Mouse (Mus musculus): Measurements from ENCODE around the gene Chst1.

Gene Chst1

DNA sequence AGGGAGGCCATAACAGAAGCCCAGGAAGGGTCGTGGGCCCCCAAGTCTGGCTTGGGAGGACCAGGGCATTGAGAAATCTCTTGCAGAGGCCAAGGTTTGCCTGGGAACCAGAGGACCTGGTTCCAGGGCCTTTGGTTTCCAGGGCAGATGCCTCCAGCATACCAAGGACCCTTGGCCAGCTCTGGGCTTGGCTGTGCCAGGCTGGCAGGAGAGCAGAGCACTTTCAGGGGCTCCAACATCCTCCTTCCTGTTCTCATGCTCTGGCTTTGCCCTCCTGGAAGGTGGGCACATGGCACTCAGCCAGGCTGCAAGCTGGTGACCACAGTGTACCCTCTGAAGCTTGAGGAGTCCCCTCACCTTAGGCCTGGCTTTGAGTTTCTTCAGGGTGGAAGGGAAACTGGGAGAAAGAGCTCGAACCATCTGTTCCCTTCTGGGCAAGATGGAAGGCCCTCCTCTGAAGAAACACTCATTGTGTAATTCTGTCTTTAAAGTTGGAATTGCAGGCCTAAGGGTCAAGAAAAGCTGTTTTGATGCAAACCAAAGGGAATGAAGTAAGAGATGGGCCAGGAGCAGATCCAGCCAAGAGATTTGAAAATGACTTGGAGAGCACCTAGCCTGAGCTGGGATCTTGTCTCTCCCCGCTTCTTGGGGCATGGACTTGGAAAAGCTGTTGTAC, 10.3 kb downstream of the Chst1 start:
- no peak for DNase-seq (ENCODE audit: low spot score in 2 of 2)

DNA sequence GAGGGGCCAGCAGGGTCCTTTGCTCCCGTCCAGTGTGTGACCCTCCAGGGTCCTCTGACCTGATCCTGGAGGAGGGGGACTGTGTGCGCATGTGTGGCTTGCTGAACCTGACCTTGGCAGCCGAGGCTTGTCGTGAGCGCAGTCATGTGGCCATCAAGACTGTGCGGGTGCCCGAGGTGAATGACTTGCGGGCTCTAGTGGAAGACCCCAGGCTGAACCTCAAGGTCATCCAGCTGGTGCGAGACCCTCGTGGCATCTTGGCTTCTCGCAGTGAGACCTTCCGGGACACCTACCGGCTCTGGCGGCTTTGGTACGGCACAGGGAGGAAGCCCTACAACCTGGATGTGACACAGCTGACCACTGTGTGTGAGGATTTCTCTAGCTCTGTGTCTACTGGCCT, 14.1 kb downstream of the Chst1 start:
- DNase-seq (ENCODE audit: low spot score in 2 of 2), result no peak

DNA sequence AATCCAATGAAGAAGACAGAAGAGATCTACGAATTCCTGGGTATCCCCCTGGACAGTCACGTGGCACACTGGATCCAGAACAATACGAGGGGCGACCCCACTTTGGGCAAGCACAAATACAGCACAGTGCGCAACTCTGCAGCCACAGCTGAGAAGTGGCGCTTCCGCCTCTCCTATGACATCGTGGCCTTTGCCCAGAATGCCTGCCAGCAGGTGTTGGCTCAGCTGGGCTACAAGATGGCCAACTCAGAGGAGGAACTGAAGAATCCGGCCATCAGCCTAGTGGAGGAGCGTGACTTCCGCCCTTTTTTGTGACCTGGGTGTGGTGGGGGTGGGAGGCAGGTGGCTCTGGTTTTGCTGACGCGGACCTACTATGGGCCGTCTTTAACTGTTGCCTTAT, 14.6 kb downstream of the Chst1 start:
- no peak for DNase-seq (ENCODE audit: low spot score in 2 of 2)

DNA sequence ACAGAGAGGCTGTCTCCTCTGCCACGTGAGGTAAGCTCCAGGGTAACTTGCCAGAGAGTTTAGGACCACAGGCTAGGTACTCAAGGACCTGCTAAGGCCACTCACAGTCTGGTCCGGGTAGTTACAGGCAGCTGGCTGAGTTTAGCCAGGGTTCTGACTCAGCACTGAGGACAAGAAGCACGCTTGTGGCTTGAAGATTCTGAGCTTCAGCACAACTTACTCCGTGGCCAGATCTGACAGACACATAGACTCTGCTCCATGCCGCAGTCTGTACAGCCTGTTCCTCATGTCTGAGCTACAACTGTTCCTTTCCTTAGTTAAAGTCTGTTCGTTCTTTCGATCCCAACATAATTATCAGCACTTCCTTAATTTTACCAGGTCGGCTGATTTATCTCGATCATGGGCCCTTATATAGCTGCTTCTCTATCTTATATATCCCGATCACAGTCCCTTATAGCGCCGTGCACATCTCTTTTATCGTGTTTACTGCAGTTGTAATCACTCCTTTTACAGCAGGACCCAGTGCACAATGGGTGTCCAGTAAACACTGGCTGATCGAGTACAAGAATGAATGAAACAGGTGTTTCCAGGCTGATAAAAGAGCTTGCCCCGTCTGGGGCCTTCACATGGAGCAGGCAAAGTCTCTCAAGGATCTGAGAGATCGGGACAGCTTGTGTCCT, 17.7 kb downstream of the Chst1 start:
- no peak for DNase-seq (ENCODE audit: low spot score in 2 of 2)

DNA sequence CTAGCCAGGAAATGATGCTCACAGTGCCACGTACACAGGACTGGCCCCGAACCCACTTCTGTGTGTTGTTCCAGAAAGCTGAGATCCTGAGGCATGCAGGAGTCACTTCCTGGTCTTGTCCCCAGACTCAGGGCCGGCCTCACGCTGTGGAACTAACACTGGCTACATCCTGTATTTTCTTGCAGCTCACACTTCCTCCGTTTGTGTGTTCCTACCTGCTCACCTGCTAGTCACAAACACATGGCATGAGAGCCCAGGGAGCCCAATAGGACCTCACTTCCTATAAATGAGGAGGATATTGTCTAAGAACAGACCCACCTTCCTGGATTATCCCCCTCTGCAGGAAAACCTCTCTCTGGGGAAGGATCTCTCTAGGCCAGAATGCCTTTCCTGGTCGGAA, 18.5 kb downstream of the Chst1 start:
- no peak for DNase-seq (ENCODE audit: low spot score in 2 of 2)

DNA sequence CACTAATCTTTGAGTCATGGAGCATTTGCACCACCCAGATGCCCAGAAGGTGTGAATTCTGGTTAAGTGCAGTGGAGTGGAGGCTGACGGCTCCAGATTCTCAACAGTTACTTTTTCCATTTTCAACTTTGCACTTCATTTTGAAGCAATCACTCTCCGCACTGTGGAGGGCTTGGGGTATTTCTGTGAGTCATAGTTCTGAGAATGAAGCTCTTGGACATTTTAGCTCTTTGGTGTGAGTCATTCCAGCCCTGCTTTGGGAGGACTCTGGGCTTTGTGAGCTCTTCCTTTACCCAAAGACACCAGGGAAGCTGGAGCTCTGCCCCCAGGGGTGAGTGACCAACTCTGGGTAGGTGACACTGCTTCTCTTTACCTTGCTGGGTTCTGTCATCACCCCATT, 28.1 kb downstream of the Chst1 start:
- no peak for DNase-seq (ENCODE audit: low spot score in 2 of 2)

DNA sequence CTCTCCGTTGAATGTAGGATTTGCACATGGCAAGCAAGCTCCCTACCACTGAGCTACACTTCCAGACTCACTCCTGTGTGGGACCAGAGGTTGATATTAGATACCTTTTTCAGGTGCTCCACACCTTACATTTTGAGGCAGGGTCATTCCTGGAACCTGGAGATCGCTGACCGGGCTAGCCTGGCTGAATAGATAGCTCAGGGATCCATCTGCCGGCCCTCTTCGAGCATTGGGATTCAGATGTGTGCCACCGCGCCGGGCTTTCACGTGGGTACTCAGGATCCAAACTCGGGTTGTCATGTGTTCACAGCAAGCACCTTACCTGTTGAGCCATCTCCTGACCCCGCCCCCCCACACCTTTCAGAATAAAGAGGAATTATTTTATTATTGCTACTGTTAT, 31.3 kb downstream of the Chst1 start:
- no peak for DNase-seq (ENCODE audit: low spot score in 2 of 2)

DNA sequence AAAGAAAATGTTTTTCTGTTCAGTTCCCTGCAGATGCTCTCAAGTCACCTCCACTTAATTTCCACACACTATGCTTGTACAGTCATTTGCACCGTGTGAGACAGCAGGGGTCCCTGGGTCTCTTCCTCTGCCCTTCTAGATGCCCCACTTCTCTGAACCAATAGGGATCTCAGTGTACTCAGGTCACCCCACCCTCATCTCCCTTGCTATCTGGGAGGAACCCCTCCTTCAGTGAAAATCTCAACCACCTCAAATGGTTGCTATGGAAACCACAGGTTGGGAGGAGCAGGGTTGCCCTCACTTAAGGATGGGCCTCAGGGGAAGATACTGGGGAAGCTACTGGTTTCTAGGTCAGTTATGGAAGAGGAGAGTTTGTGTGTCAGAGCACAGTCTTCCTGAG, 32.5 kb downstream of the Chst1 start:
- DNase-seq (ENCODE audit: low spot score in 2 of 2), result no peak

DNA sequence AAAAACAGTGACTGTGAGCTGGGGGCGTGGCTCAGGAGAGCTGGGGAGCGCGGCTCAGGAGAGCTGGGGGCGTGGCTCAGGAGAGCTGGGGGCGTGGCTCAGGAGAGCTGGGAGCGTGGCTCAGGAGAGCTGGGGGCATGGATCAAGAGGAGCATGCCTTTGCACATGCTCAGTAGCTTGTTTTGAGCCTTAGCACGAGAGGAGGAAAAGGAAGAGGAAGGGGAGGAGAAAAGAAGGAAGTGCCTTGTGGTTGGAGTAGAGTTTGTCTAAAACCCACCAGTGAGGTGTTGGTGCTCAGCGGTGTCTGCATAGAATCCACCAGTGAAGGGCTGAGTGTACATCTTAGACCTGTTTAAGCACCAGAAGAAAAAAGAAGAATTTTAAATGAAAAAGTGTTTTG, 41.0 kb downstream of the Chst1 start:
- DNase-seq (ENCODE audit: low spot score in 2 of 2), result no peak

DNA sequence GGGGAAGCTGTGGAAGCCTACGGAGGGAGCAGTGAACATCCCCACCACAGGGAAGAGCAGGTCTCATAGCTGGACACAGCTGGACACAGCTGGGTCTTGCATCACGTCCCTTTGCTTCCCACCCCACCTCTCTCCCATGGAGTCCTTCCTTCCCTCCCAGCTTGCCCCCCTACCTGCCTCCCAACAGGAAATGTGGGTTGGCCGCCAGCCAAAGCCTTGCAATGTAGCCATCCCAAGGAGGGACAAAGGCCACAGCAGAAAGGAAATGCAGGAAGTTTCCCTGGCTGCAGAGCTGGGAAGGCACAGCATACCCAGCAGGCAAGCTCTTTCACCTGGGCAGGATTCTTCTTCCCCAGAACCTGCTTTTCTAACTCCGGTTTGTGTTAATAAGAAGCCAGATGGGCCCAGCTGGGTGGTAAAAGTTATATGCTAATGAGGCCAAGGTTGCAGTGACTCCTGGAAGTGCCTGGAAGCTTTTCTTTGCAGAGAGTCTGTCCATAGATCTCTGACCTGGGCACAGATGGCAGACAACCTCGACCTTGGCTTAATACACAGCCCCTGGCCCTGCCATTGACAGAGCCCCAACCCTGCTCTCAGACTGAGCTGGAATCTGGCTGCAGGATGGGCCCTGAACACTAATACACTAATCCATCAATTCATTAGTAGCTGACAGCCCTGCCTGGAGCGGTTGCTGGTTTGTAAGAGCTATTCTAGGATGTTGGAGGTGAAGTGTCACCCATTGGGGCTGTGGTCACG, 46.0 kb downstream of the Chst1 start:
- DNase-seq (ENCODE audit: low spot score in 2 of 2), result no peak

DNA sequence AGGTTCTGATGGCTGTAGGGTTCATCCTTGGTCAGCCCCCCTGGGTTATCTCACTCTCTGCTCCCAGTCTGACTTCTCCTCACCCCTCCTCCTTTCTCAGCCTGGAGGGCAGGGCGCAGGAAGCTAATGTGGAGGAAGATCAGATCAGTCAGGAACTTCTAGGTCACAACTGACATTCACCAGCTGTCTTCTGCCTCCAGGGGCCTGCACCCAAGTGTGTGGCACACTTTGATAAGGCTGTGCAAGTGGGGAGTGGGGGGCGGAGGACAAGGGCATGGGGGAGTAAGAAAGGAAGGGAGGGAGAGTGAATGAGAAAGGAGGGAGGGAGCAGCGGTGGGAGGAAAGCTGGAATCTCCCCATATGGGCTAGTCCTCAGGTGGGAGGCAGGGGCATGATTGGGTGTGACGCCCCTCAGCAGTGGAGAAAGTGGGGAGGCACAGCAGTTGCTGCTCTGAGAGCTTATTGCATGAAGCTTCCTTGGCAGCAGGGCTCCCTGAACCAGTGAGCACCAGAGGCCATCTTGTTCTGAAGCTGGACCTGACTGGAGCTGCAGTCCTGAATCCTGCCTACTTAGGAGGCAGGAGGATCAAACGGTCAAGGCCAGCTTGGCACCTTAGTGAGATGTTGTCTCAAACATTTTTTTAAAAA, 49.8 kb downstream of the Chst1 start:
- DNase-seq (ENCODE audit: low spot score in 2 of 2), result no peak

DNA sequence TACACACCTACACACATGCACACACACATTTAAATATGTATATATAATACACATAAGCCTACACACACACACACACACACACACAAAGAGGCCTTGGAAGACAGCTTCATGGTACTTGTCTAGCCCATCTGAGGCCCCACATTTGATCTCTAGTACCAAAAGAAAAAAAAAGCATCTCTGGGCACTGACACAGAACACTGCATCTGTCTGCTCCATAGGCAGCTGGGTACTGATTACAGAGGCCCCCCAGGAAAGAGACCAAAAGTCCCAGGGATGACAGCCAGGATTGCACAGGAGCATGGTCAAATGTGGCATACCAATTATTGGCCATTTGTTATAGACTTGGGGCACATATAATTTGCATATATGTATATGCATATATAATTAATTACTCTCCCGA, 50.9 kb downstream of the Chst1 start:
- no peak for DNase-seq (ENCODE audit: low spot score in 2 of 2)

DNA sequence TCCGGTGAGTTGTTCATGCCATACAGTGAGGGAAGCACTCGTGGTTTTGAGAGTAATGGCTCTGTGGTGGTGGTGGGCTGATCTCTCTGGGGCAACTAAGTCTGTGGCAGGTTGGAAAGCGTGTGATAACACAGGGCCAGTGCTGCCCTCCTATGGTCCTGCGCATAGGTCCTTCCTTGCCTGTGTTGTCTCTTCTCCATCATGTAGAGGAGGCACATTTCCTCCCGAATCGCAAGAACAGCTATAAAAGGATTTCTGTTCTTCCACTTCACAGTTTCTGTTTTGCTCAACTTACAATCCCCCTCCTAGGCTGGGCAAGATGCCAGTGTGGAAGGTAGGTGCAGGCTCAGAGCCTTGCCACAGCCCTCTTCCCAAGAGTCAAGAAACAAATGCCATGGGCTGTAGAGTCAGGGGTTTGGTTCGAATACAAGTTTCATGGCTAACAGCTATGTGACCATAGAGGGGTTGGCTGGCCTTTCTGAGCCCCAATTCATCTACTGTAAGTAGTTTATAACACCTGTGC, 51.8 kb downstream of the Chst1 start:
- no peak for DNase-seq (ENCODE audit: low spot score in 2 of 2)

DNA sequence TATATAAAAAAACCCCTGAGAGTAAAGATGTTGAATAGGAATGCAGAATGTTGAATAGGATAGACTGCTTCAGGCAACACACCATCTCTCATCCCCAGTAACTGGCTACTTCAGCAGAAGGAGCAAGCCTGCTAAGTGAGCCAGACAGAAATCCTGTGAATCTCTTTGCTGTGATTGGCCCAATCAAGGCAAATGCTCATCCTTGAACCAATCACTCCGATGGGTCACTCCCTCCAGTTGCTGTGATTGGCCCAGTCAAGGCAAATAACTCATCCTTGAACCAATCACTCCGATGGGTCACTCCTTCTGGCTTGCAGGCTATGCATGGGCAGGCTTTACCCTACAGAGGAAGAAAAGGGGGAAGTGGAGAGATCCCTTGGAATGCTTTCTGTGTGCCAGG, 57.7 kb downstream of the Chst1 start:
- DNase-seq (ENCODE audit: low spot score in 2 of 2), result no peak

DNA sequence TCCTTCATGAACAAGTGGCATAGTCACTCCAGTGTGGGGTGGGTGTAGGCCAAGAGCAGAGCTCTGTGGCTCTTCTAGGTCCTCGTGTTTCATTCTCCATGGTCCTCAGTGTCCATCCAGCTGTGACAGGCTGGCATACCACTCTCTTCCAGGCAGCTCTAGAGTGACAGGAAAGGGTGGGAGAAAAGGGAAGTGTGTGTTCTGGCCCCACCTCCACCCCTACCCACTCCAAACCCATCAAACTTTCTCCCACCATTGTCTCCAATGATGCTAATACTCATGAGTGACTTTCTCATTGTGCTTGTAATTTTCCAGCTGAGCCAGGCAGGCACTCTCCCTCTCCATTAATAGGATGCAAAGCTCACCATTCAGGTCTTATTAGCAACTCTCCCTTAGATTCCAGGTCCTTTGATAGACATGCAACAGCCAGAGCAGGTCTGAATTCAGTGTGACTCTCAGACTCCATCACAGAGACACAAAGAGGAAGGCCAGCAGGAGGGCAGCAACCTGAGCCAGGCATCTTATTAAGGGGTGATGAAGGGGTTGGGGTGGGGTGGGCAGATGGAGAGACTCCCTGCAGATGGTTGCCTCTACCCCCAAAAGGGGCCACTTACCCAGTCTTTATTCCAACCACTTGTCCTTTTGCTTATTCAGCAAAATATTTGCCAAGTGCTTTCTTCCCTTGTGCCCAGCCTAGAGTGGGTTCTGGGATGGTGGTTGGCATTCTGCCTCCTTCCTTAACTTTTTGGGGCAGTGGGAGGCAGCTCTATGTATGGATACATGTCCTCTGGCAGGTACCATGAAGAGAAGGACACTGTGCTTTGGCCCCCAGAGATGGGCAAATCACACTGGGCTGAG, 59.0 kb downstream of the Chst1 start:
- DNase-seq (ENCODE audit: low spot score in 2 of 2), result no peak

DNA sequence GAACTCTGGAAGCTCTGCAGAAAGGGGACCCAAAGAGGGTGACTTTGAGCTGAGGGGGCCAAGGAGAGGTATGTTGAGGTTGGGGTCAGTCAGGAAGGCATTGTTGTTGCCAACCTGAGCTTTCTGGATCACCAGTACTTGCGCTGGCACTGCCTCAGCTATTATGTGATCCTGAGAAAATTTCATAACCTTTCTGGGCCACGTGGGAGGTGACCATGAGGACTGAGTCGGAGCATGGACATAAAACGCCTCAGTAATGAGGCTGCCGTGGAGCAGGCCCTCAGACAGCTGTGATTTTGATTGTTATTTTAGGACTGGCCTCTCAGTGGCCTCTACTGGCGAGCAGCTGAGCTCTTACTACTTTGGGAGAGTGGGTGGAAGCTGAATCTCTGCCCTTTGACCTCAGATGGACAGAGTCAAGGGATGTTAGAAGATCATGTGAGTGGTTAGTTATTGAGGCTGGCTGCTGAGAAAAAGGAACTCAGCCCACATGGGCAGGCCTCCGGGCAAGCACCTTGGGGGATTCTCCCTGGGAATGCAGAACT, 60.1 kb downstream of the Chst1 start:
- no peak for DNase-seq (ENCODE audit: low spot score in 2 of 2)

DNA sequence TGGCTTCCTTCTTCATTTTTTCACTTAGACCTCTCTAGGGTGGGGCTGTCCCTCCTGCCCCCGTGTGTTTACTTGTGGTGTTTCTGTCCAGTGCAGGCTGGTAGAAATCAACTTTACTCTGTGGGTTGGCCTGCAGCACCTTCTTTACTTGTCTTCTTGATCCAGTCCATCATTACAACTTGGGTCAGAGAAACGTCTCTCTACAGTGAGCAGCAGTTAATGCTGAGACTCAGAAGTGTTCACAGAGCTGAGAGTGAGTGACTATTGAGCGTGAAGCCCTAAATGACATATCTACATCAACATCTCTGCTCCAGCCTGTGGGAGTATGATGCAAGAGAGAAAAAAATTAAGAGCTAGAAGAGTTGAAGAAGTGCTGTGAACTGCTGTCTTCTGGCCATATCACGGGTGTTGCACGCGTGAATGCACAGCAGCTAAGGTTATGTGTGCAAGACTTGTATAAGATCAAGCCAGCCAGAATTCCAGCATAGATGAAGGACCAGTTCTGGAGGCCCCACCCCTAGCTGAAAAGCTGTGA, 63.1 kb downstream of the Chst1 start:
- no peak for DNase-seq (ENCODE audit: low spot score in 2 of 2)

Data from cerebellum, postnatal 4 days (tissue).